Mouse (Mus musculus): Measurements from ENCODE around the gene Slc35f4.
"Not testable (repeated sequence)": the region's sequence is repeated elsewhere in the genome, so short reads cannot be mapped to it uniquely, and the experiment has no call there.

The Slc35f4 gene

DNA sequence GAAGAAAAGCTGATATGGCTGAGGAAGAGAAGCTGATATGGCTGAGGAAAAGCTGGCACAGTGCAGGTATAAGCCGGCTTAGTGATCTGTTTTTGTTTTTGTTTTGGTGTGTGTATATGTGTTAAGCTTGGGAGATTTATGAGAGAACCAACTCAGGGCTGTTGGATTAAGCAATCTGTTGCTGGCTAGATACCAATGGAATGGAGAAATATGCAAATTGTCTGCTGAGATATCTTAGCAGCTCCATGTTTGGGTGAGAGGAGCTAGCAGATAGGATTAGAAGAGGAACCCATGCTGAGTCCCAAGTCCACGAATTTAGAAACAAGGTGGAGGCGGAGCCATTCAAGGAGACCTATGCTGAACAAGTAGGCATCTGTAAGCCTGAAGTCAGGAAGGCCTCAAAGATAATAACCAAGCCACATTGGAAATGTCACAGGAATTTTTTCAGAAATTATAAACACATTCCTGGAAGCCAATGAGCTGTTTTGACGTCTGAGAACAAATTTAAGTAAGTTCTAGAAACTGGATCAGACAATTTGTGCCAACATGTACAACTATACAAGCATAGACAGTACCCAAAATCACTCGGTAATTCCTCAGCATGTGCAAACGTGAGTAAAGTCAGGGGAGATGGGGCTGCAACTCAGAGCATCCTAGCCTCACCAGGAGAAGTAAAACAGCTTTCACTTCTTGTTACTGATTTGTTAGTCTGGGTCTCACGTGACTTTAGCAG, 177.5 kb downstream of the Slc35f4 start:
- peak; percentile 65 for DNase-seq

GRCm38 (mm10) chr14:49345835-49346234, 180.0 kb downstream of the Slc35f4 start:
- peak; percentile 8 for DNase-seq

GRCm38 (mm10) chr14:49337011-49337410, 188.8 kb downstream of the Slc35f4 start:
- DNase-seq: peak; percentile 8

GRCm38 (mm10) chr14:49333841-49334240, 192.0 kb downstream of the Slc35f4 start:
- DNase-seq: peak; percentile 11

GRCm38 (mm10) chr14:49316493-49316894, 209.4 kb downstream of the Slc35f4 start:
- DNase-seq: peak; percentile 23

- peak; percentile 85 for DNase-seq
These were observed 211.9 kb downstream of the Slc35f4 start for GRCm38 (mm10) chr14:49313981-49314380.

- DNase-seq: peak; percentile 29
These were observed 212.5 kb downstream of the Slc35f4 start for GRCm38 (mm10) chr14:49313376-49313775.

- DNase-seq: peak; percentile 36
These were observed 214.3 kb downstream of the Slc35f4 start for GRCm38 (mm10) chr14:49311548-49311947.

GRCm38 (mm10) chr14:49311091-49311492, 214.8 kb downstream of the Slc35f4 start:
- peak; percentile 40 for DNase-seq

DNA sequence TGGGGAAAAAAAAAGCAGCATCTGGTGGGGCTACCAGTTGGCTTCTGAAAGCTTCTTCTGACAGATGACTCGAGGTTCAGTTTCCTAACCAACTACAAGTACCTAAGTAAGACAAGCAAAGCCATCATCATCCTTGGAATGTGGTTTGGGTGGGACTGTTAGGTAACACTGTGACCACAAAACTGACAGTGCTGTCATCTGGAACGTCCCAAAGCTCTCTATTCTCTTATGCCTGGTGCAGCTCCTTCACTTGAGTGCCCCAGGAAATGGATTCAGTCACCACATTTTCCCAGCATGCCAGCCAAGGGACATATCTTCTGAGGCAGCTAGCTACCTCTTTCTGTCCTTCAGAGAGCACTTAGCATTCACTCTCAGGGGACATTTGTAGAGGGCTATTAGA, 216.2 kb downstream of the Slc35f4 start:
- DNase-seq: no peak

DNA sequence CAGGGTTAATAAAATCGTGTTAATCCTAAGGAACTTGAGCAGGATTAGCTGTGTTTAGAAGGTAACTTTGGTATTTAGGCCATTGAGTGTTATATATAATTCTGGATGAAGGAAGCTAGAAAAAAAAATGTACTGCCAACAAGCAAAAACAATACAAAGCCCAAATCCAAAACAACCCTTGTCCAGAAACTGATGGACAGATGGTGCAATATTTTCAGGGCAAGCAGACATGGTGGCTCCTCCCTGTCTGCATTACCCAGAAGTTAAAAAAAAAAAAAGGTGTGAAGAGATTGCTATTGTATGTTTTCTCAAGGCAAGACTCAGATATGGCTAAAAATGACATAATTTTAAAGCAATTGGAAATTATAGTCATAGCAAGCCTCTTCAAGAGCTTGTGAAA, 217.3 kb downstream of the Slc35f4 start:
- no peak for DNase-seq

- no peak for DNase-seq
These were observed 218.0 kb downstream of the Slc35f4 start for GRCm38 (mm10) chr14:49307842-49308241.

- no peak for DNase-seq
These were observed 220.1 kb downstream of the Slc35f4 start for GRCm38 (mm10) chr14:49305534-49306409.

- no peak for DNase-seq
These were observed 223.5 kb downstream of the Slc35f4 start for GRCm38 (mm10) chr14:49302271-49302857.

- no peak for DNase-seq
These were observed 224.7 kb downstream of the Slc35f4 start for GRCm38 (mm10) chr14:49300981-49301619.

DNA sequence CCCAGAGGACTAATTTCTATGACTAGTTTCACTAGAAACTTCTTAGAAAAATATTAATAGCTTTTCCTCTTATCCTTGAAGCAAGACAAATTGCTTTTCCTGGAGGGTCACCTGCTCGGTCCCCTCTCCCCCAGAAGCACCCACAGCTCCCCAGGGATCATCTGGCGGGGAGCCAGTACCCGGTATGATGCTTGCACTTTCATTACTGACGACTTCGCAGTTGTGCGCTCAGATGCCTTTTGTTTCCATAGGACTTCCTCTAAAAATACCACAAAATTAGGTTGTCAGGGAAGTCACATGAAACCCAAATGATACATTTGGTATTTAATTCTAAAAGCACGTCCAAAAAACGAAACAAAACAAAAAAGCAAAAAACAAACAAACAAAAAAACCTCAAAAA, 225.5 kb downstream of the Slc35f4 start:
- no peak for DNase-seq

DNA sequence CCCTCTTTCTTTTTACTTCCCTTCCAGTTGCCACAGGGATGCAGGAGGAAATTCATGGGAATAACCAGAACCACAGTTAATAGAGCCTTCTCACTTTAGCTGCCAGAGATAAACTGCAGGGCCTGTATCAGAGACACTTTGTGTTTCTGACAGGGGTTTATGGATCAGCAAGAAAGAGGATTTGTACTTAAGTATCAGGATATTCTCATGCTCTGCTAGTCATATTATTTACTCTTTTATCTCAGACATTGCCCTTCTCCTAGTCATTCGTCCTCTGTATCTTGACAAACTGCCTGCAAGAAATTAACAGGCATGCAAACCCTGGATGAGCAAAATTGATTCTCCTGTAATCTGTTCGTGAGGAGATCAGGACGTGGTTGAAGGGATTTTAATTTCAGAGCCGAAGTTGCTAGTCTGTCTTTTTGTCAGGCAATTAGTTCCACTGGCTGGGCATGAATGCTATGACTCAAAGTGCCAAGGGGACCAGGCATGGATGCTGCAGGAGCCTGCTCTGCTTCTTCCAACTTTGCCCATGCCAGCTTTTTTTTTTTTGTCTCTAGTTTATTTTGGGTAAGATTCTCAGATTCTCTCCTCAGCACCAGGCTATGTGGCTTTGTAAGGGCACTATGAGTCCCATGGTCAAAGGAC, 231.9 kb downstream of the Slc35f4 start:
- no peak for DNase-seq

DNA sequence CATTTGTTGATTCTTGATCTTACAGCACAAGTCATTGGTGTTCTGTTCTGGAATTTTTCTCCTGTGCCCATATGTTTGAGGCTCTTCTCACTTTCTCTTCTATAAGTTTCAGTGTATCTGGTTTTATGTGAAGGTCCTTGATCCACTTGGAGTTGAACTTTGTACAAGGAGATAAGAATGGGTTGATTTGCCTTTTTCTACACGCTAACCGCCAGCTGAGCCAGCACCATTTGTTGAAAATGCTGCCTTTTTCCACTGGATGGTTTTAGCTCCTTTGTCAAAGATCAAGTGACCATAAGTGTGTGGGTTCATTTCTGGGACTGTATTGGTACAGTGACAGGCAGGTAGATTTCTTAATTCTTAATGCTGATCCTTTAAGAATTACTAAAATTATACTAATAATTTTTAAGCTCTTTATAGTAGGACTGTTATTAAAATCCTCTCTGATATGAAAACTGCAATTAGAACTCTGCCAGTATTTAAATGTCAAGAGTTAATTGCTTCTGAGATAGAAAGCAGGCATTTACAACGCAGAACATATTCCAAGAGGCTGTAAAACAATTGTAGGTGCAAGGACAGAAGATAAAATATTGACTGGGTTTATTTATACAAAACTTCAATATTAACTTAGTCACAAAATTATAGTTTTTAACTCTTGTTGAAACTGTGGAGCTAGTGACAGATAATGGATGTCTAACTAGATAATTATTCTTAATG, 235.7 kb downstream of the Slc35f4 start:
- DNase-seq: no peak

- DNase-seq: no peak
These were observed 241.8 kb downstream of the Slc35f4 start for GRCm38 (mm10) chr14:49283784-49284655.

DNA sequence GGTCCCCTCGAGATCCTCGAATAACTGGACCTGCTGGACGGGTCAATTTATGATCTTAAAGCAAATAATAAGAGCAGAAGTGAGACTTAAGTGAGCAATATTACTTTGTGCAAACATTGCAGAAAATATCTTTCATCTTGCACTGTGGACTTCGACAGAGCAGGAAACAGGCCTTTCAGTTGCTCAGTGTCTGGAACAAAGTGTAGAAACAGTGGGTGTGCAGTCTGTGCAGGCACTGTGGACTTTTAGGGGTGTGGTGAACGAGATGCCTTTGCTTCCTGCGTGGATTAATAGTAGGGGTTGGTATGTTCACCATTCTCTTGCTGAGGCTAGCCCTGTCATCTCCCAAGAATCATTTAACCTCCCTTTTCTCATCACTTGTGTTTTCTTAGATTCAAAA, 247.0 kb downstream of the Slc35f4 start:
- no peak for DNase-seq

DNA sequence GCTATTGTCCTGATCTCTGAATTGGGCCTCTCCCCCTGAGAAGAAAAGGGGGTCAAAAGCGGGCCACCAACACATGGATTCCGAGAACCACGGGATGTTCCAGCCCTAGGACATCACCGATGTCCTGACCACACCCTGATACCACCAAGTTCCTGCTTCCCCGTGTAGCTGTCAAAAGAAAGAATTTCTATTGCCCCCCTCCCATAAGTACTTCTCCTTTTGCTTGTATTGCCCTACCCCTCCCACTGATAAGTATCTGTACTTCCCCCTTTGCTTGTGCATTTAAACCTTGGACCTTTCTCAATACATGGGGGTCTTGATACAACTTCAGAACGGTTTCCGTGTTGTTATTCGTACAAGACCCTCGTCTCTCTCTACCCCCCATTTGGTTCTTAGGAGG, 247.4 kb downstream of the Slc35f4 start:
- not testable (repeated sequence) for DNase-seq
